Mouse (Mus musculus): ENCODE measurements at regions not wholly inside any gene's neighbourhood (a gene's known extent, or its start where the extent isn't known, plus 50 kb on each side); places are given as distances from the start of the nearest gene placed in this dataset.

- Histone ChIP-seq H3K4me2 (replicated peaks; ENCODE audit: low read depth, low read length, severe bottlenecking) (no peak overlapping the region), H3K27ac (replicated peaks; ENCODE audit: low read depth, low read length) (no peak overlapping the region), H3K4me1 (ENCODE audit: control insufficient read depth, insufficient read depth, low read length) (0 out of 2 replicates have a peak, but pooled peaks cover 4% of the 10 kb centered on the region), H3K36me3 (ENCODE audit: control insufficient read depth, insufficient read depth, low read length) (no peaks in the 10 kb centered on the region), H3K27me3 (ENCODE audit: control insufficient read depth, insufficient read depth, low read length) (no peaks in the 10 kb centered on the region), H3K4me3 (replicated peaks; ENCODE audit: low read length) (no peak overlapping the region), H3K9ac (ENCODE audit: low read depth, low read length, severe bottlenecking) (no peak overlapping the region), H3K9me3 (ENCODE audit: control insufficient read depth, low read length) (no peaks in the 10 kb centered on the region)
- ATAC-seq (ENCODE audit: low FRiP score, low read depth) = no peak
- WGBS = 83% methylated on average over 1 of the region's 1 CpGs
- no peak for TF ChIP-seq POLR2A (IDR thresholded peaks at IDR 0.05; ENCODE audit: borderline replicate concordance, extremely low read depth, insufficient read depth, insufficient read length)
- DNase-seq (ENCODE audit: low spot score) = no peak
Observed at GRCm38 (mm10) chr1:169346876-169347275, 184.4 kb downstream of the Nuf2 start.

GRCm38 (mm10) chr1:169341131-169341530 lies 190.1 kb downstream of the Nuf2 start:
- H3K27ac ChIP-seq (replicated peaks; ENCODE audit: low read depth, low read length) = no peak overlapping the region
- ATAC-seq (ENCODE audit: low FRiP score, low read depth) (no peak), DNase-seq (ENCODE audit: low spot score) (no peak)
- no peak for TF ChIP-seq POLR2A (IDR thresholded peaks at IDR 0.05; ENCODE audit: borderline replicate concordance, extremely low read depth, insufficient read depth, insufficient read length)
- H3K4me1 ChIP-seq (ENCODE audit: control insufficient read depth, insufficient read depth, low read length) = 0 out of 2 replicates have a peak, but pooled peaks cover 4% of the 10 kb centered on the region
- no peaks in the 10 kb centered on the region for H3K9me3 ChIP-seq (ENCODE audit: control insufficient read depth, low read length)
- no peaks in the 10 kb centered on the region for H3K36me3 ChIP-seq (ENCODE audit: control insufficient read depth, insufficient read depth, low read length)
- H3K4me3 ChIP-seq (replicated peaks; ENCODE audit: low read length) = no peak overlapping the region
- 46% methylated on average over 1 of the region's 1 CpGs for WGBS
- H3K4me2 ChIP-seq (replicated peaks; ENCODE audit: low read depth, low read length, severe bottlenecking) = no peak overlapping the region
- H3K9ac ChIP-seq (ENCODE audit: low read depth, low read length, severe bottlenecking) = no peak overlapping the region
- no peaks in the 10 kb centered on the region for H3K27me3 ChIP-seq (ENCODE audit: control insufficient read depth, insufficient read depth, low read length)

GRCm38 (mm10) chr1:169338461-169338860 lies 192.8 kb downstream of the Nuf2 start:
- ATAC-seq (ENCODE audit: low FRiP score, low read depth) (no peak), DNase-seq (ENCODE audit: low spot score) (no peak)
- H3K9ac ChIP-seq (ENCODE audit: low read depth, low read length, severe bottlenecking) = no peak overlapping the region
- no peak overlapping the region for H3K4me2 ChIP-seq (replicated peaks; ENCODE audit: low read depth, low read length, severe bottlenecking)
- no peaks in the 10 kb centered on the region for H3K4me1 ChIP-seq (ENCODE audit: control insufficient read depth, insufficient read depth, low read length)
- WGBS = 44% methylated on average over 4 of the region's 4 CpGs
- no peak for TF ChIP-seq POLR2A (IDR thresholded peaks at IDR 0.05; ENCODE audit: borderline replicate concordance, extremely low read depth, insufficient read depth, insufficient read length)
- H3K36me3 ChIP-seq (ENCODE audit: control insufficient read depth, insufficient read depth, low read length) = no peaks in the 10 kb centered on the region
- no peak overlapping the region for H3K27ac ChIP-seq (replicated peaks; ENCODE audit: low read depth, low read length)
- no peaks in the 10 kb centered on the region for H3K9me3 ChIP-seq (ENCODE audit: control insufficient read depth, low read length)
- no peaks in the 10 kb centered on the region for H3K27me3 ChIP-seq (ENCODE audit: control insufficient read depth, insufficient read depth, low read length)
- H3K4me3 ChIP-seq (replicated peaks; ENCODE audit: low read length) = no peak overlapping the region

GRCm38 (mm10) chr1:169332165-169332564 lies 199.1 kb downstream of the Nuf2 start:
- DNase-seq (ENCODE audit: low spot score) = no peak
- no peak for TF ChIP-seq POLR2A (IDR thresholded peaks at IDR 0.05; ENCODE audit: borderline replicate concordance, extremely low read depth, insufficient read depth, insufficient read length)
- no peak for ATAC-seq (ENCODE audit: low FRiP score, low read depth)
- Histone ChIP-seq H3K9me3 (ENCODE audit: control insufficient read depth, low read length) (no peaks in the 10 kb centered on the region), H3K4me3 (replicated peaks; ENCODE audit: low read length) (no peak overlapping the region), H3K9ac (ENCODE audit: low read depth, low read length, severe bottlenecking) (no peak overlapping the region), H3K4me2 (replicated peaks; ENCODE audit: low read depth, low read length, severe bottlenecking) (no peak overlapping the region), H3K27ac (replicated peaks; ENCODE audit: low read depth, low read length) (no peak overlapping the region), H3K27me3 (ENCODE audit: control insufficient read depth, insufficient read depth, low read length) (no peaks in the 10 kb centered on the region), H3K36me3 (ENCODE audit: control insufficient read depth, insufficient read depth, low read length) (no peaks in the 10 kb centered on the region), H3K4me1 (ENCODE audit: control insufficient read depth, insufficient read depth, low read length) (no peaks in the 10 kb centered on the region)
- WGBS = 83% methylated on average over 5 of the region's 5 CpGs

- no peaks in the 10 kb centered on the region for H3K36me3 ChIP-seq (ENCODE audit: control insufficient read depth, insufficient read depth, low read length)
- H3K4me2 ChIP-seq (replicated peaks; ENCODE audit: low read depth, low read length, severe bottlenecking) = no peak overlapping the region
- no peak overlapping the region for H3K27ac ChIP-seq (replicated peaks; ENCODE audit: low read depth, low read length)
- no peaks in the 10 kb centered on the region for H3K9me3 ChIP-seq (ENCODE audit: control insufficient read depth, low read length)
- no peak overlapping the region for H3K9ac ChIP-seq (ENCODE audit: low read depth, low read length, severe bottlenecking)
- ATAC-seq (ENCODE audit: low FRiP score, low read depth) (no peak), DNase-seq (ENCODE audit: low spot score) (no peak)
- 67% methylated on average over 8 of the region's 8 CpGs for WGBS
- no peak for TF ChIP-seq POLR2A (IDR thresholded peaks at IDR 0.05; ENCODE audit: borderline replicate concordance, extremely low read depth, insufficient read depth, insufficient read length)
- no peaks in the 10 kb centered on the region for H3K4me1 ChIP-seq (ENCODE audit: control insufficient read depth, insufficient read depth, low read length)
- no peak overlapping the region for H3K4me3 ChIP-seq (replicated peaks; ENCODE audit: low read length)
- H3K27me3 ChIP-seq (ENCODE audit: control insufficient read depth, insufficient read depth, low read length) = no peaks in the 10 kb centered on the region
Observed at GRCm38 (mm10) chr1:169313241-169313640, 218.0 kb downstream of the Nuf2 start.

- no peak overlapping the region for H3K9ac ChIP-seq (ENCODE audit: low read depth, low read length, severe bottlenecking)
- H3K27ac ChIP-seq (replicated peaks; ENCODE audit: low read depth, low read length) = no peak overlapping the region
- no peaks in the 10 kb centered on the region for H3K27me3 ChIP-seq (ENCODE audit: control insufficient read depth, insufficient read depth, low read length)
- ATAC-seq (ENCODE audit: low FRiP score, low read depth) (no peak), DNase-seq (ENCODE audit: low spot score) (no peak)
- no peak overlapping the region for H3K4me2 ChIP-seq (replicated peaks; ENCODE audit: low read depth, low read length, severe bottlenecking)
- no peaks in the 10 kb centered on the region for H3K9me3 ChIP-seq (ENCODE audit: control insufficient read depth, low read length)
- TF ChIP-seq POLR2A (IDR thresholded peaks at IDR 0.05; ENCODE audit: borderline replicate concordance, extremely low read depth, insufficient read depth, insufficient read length) = no peak
- no peaks in the 10 kb centered on the region for H3K36me3 ChIP-seq (ENCODE audit: control insufficient read depth, insufficient read depth, low read length)
- H3K4me1 ChIP-seq (ENCODE audit: control insufficient read depth, insufficient read depth, low read length) = no peaks in the 10 kb centered on the region
- 91% methylated on average over 5 of the region's 5 CpGs for WGBS
- no peak overlapping the region for H3K4me3 ChIP-seq (replicated peaks; ENCODE audit: low read length)
Observed at GRCm38 (mm10) chr1:169283440-169283839, 247.8 kb downstream of the Nuf2 start.
